Mouse (Mus musculus) retina, postnatal 7 days (tissue): ENCODE measurements around the gene Fam185a.

Experiments used
- DNase-seq: peaks from one replicate; pipeline ENCODE4 v3.0.0-alpha.2; 2012; ENCODE audit warnings: low read depth, low spot score

The Fam185a gene

GRCm38 (mm10) chr5:21493294-21493999 is 68.7 kb downstream of the Fam185a start:
- DNase-seq: no peak

- no peak for DNase-seq
Observed at GRCm38 (mm10) chr5:21494781-21495180, 70.0 kb downstream of the Fam185a start.

- no peak for DNase-seq
Observed at GRCm38 (mm10) chr5:21496321-21496720, 71.6 kb downstream of the Fam185a start.

DNA sequence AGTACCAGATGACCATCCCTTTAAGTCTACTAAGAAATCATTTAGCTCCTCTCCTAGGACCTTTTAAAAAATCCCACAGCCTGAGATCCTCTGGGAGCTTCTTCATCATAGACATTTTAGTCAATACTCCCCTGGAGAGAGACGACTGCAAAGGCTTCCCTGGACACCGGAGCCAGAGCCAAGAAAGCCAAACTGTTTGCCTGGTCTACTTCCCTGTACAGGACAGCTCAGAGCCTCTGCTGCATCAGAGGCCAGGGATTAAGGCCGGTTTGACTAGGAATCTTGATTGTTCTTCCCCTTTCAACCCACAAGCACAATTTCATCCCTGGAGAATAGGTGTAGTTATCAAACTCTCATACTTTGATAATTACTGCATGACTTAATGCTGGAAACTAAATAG is 72.1 kb downstream of the Fam185a start:
- DNase-seq: no peak

DNA sequence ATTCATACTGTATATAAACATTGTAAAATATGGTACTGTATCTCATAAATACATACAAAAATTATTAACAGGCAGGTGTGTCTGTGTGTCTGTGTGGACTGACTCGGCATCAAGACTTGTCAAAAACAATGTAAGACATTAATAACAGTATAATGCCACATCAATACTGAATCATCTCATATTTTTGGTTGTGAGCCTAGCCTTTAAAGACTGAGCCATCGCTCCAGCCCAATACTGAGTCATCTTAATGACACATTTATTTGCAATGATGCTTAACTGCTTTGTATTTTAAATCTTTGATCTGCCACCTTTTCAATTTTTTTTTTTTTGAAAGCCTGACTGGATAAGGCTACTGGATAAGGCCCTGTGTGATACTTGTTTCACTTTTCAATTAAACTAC is 73.7 kb downstream of the Fam185a start:
- no peak for DNase-seq

GRCm38 (mm10) chr5:21498925-21499324 is 74.2 kb downstream of the Fam185a start:
- no peak for DNase-seq

DNA sequence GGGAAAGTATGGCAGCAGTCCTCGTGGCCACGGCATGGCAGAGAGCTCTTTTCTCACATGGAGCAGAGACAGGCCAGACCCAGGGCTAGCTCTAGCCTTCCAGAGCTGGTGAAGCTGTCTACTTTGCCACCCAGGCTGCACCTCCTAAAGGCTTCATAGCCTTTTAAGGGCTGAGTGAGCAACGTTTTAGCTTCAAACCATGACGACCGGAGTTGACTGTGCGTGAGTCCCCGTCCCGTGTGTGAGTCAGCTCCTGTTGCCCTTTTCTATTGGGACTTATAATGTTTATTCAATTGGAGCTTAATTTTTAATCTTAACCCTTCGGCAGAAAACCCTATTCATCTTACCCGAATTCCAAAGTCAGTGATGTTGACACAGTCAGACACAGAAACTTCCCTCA is 75.4 kb downstream of the Fam185a start:
- DNase-seq: no peak

- no peak for DNase-seq
Observed at GRCm38 (mm10) chr5:21500941-21501340, 76.2 kb downstream of the Fam185a start.

GRCm38 (mm10) chr5:21502936-21503610 is 78.3 kb downstream of the Fam185a start:
- no peak for DNase-seq

DNA sequence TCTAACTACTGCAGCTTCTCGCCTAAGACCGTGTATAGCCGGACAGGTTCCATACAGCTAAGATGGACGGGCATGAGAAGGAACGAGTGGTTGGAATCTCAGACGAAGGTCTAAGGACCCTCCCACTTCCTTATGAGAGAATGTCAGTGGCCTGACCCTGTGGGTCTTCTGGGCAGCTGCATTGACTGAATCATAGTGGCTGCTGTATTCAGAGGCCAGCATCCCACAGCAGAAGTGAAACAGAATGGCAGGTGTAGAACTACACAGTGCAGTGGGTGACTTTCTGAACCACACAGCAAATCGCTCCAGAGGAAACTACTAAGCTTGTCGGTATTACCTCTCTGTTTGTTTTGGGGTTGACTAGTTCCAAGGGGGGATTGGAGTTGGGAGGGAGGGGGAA is 80.4 kb downstream of the Fam185a start:
- DNase-seq: no peak

DNA sequence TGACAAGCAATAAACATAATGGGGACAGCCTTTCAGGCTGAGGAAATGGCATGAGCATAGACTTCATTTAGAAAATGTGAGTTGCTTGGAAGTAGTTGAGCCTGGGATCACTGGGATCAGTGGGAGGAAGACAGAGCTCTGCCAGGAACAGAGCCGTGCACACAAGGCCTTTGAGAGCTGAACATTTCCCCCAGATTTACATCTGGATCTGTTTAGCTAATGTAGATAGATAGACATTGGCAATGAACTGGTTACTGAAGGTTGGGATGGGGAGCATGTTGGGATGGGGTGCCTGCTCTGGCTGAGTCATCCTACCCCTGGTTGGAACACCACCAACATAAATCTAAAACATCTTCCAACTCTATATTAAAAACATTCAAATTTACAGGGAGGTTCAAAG is 82.1 kb downstream of the Fam185a start:
- DNase-seq: no peak

- DNase-seq: no peak
Observed at GRCm38 (mm10) chr5:21509801-21510200, 85.0 kb downstream of the Fam185a start.

GRCm38 (mm10) chr5:21513363-21513762 is 88.6 kb downstream of the Fam185a start:
- DNase-seq: no peak

DNA sequence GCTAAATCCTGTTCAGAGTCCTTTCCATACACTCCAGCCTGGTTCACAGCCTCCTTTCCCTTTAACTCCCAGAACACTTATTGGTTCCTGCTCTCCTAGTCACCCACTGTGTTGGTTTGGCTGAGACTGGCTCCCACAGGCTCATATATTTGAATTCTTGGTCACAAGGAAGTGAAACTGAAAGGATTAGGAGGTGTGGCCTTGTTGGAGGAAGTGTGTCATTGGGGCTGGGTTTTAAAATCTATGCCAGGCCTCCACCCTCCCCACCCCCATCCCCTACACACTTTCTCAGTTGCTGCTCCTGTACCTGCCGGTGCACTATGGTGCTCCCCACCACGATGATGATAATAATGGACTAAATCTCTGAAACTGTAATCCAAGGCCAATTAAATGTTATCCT is 92.8 kb downstream of the Fam185a start:
- no peak for DNase-seq

- no peak for DNase-seq
Observed at GRCm38 (mm10) chr5:21518207-21518606, 93.4 kb downstream of the Fam185a start.

DNA sequence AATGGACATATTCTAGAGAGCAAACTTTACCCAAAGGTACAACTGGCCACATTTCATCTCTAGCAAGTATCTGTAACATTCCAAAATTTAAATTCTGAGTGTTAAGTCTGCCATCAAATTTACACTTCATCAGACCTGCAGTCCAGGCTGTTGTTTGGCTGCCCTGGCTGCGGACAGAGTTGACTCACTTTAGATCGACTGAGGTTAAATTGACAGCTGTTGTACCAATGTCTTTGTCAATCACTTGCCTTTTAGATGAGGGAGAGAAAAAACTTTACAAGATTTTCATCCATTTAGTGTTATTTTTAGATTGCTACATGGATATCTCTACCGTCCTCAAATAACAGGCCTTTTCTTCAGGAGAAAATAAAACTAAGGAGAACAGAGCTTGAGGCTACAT is 94.4 kb downstream of the Fam185a start:
- DNase-seq: no peak

DNA sequence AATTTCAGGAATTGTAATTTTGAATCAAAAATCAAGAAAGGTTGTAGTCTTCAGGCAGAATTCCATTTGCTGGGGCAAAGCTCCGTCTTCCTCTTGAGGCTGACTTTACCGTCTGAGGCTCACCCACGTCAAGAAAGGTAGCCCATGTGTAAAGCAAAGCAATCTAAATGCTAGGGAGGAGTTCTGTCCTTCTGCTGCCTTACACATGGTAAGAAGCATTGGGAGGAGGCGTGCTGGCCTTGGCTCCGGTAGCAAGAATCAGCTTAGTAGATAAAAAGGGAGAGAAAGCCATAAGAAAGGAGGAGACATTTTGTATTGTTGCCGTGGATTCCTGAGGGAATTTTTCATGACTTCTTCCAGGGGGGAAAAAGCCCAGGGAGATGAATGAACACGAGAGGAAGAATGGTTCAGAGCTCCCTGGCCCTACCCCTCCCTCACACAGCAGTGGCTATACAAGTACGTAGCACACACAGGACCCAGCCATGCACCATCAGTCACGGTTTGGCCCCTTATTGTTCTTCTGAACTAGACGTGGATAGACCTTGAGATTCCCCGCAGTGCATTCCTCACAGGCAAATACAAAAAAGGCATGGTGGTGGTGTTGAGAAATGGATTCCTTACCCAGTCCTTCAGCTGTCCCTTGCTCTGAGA is 102.2 kb downstream of the Fam185a start:
- DNase-seq: no peak

- no peak for DNase-seq
Observed at GRCm38 (mm10) chr5:21527488-21527911, 102.7 kb downstream of the Fam185a start.

DNA sequence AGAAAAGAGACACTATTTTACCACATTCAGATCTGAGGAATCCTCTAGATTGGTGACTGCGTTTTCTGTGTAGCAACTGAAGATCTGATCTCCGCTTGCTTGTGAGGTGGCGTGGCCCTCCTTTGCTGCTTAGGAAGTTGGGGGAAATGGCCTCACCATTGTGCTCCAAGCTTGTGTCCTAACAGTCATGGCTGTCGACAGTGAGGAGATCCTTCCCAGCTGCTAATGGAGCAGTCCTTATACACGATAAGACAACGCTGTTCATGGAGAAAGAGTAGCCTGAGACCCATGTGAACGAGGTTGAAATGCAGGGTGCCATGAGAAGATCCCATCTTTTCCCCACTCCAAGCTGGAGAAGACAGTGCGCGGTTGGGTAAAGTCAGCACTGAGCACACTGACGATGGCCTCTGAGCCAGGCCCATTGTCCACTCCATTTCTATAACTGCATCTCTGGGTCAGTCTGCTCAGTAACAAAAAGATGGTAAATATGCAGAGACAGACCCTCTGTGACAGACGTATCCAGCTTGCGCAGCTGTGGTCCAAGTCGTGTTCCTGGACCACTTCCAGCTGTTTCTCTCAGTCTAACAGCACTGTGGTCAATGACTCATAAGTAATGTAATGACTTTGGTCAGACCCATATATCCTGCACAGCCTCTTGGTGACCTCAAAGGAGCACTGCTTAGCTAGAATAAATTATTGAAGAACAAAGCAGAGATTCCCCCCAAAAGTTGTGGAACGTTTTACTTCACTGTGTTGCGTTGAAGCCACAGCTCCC is 103.5 kb downstream of the Fam185a start:
- DNase-seq: no peak

DNA sequence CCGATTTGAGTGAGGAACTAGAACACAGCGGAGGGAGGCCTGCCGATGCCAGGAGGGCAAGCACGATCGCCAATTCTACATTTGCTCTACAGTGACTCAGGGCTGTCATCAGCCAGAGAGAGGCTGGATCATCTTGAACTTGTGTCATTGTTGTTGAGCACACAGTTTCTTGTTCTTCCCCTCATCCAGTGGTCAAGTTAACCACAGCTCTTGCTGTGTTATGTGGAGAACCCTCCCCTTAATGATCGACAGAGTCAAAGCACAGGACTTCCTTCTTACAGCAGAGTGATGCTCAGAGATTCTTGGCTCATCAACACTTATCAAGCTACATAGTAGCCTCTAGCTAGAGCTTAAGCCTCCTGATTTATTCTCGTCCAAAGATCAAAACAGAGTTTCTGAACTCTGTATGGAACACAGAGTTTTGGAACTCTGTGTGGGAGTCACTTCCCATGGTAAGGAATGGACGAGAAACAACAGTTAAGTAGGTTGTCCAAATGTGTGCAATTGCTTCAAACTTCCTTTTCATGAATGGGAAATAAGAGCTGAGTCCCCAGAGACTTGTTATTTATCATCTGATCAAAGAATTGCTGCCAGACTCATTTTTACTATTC is 104.5 kb downstream of the Fam185a start:
- DNase-seq: no peak
